Mouse (Mus musculus): ENCODE data around the gene Sp100.

The Sp100 gene

DNA sequence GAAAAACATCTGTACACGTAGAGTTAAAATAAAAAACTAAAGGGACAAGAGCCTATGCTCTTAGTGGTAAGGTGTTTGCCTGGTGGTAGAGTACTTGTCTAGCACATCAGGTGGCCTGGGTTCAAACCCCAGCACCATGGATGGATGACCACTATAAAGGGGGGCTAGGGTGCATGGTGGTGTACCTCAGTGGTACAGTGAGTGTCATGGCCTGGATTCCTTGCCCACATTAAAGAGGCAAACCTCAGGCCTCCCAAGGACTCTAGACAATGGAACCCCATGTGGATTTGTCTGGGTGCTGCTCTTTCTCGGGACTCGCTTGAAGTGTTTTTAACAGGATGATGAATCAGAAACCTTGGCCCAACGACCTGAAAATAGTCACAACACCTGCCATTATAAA lies 52.7 kb downstream of the Sp100 start:
- DNase-seq (ENCODE audit: low spot score), result no peak

DNA sequence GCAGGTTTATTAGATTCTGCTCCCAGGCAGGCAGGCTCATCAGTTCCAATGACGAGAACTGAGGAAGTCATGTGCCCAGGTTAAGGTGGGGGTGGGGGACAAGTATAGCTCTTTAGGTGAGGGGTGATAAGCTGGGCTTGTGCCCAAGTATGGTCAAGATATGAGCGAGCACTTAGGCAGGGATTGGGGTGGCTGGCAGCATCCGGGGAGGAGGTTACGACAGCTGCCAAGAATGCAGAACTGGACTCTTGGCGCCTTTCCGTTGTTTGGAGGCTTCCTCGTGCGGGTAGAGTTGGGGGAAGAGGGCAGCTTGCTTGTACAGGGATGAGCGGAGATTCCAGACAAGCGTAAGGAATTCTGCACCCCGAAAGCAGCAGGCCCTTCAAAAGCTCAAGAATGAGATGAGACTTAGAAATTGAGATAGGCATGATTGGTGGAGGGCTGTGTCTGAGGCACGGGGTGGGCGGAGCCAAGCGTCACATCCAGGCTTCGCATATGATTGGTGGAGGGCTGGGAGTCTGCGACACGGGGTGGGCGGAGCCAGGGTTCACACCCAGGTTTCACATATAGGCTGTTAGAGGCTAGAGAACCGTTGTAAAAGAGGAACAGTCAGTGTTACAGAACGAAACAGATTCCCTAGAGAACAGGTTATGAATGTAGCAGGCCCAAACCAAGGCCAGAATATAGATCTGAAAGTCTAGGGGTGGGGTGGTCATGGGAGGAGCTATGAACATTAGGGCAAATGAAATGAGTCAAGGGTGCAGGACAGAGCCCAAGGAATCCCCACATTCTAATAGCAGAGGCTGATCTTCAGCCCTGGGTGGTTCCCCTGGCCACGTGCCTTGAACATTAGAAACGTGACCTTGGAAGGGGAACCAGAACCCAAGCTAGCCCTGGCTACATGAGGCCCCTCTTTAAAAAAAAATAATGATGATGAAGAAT lies 53.7 kb downstream of the Sp100 start:
- DNase-seq (ENCODE audit: low spot score), result peak; percentile 92

GRCm38 (mm10) chr1:85705552-85705951 lies 55.8 kb downstream of the Sp100 start:
- no peak for DNase-seq (ENCODE audit: low spot score)

- DNase-seq (ENCODE audit: low spot score), result no peak
Observed at GRCm38 (mm10) chr1:85706754-85707153, 57.0 kb downstream of the Sp100 start.

- DNase-seq (ENCODE audit: low spot score), result no peak
Observed at GRCm38 (mm10) chr1:85714501-85714900, 64.7 kb downstream of the Sp100 start.

DNA sequence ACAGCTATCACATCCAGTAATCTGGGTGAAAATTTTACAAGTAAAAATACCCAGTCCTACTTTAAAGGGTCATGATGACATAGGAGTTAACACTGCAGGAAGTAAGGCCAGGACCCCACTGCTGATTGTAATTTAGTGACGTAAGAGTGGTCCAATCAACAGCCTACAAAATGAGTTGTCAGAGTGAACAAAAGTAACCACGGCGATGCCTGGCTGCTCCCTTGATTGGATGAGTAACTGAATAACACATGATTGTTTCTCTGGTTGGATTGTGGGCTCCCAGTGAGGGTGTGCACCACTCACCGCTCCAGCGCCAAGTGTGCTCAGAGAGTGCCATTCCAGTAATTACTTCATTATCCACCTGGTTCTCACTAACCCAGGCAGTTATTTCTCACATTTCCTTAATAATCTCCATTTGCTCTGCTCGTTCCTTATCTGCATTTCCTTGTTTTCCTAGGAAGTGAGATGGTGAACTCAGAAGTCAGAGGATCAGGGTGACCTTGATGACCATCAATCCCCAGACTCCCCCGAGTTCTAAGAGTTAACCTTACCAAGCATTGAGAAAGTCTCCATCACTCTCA lies 66.7 kb downstream of the Sp100 start:
- DNase-seq (ENCODE audit: low spot score), result no peak

DNA sequence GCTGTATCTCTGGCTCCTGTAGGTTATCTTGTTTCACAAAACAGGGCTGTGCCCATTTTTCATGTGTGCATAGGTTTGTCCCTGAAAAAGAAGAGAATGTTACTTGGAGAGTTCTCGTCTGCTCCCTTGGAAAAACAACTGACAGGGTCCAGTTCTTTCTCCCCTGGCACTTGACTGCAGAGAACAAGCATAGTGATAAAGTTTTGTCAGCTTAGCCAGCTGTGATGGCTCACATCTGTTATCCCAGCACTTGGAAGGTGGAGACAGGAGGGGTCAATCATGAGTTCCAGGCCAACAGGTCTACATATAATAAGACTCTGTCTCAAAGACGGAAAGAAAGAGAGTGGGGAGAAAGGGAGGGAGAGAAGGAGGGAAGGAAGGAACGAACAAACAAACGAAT lies 69.3 kb downstream of the Sp100 start:
- no peak for DNase-seq (ENCODE audit: low spot score)

DNA sequence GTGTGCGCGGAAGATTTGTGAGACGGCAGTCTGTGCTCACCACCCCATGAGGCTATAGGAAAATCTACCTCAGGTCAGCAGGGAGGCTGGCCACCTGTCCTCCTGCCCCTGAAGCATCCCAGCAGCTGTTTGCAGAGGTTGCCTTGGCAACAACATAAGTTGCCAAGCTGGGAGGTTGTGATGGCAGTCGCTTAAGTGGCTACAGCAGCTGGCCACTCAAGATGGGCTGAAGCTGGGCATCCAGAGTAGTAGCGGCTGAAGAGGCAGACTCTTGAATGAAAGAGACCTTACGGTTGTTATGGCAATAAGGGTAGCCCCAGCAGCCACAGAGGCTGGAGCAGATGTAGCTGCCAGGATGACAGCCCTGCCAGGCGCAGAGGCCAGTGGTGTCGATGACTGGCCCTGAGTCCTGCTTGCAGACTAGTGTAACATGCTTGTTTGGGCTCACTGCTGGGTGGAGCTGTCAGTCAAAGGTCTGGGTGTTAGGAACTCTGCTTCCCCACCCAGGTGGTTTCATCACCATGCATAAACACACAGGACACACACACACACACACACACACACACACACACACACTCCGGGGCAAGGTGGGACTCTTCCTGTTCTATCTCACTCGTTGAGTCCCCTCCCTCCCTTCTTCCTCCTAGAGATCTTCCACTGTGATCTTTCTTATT lies 70.6 kb downstream of the Sp100 start:
- peak; percentile 33 for DNase-seq (ENCODE audit: low spot score)

GRCm38 (mm10) chr1:85730471-85730870 lies 80.7 kb downstream of the Sp100 start:
- DNase-seq (ENCODE audit: low spot score), result no peak

DNA sequence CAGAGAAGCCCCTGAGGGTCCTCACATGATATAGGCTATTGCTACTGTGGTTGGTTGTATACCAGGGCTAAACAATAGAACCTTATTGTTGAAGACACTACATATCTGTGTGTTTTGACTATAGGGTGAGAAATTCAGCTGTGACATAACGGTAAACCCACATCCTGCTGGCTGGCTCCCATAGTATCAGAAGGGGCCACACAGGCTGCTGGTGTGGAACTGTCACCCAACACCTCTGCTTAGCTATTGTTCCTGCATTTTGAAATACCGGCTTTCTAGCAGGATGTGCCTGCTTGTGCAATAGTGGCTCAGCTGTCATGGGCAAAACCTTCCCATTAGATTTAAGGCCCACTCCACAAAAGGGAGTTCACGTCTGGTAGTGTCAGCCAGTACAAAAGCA lies 82.8 kb downstream of the Sp100 start:
- no peak for DNase-seq (ENCODE audit: low spot score)

DNA sequence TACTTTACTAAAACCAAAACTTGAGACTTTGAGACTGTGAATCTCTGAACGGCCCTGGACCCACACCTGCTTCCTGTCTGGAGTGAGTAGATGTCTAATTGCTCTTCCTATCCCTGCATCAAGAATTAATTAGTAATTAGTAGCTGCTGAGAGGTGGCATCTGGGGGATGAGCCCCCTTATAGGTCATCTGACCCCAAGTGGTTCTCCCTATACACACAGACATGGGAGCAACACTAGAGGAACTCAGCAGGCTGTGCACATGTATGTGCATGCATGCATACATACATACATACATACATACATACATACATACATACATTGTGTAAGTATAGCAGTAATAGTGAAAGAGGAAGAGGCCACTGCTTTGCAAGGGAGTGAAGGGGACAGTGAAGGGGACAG lies 84.7 kb downstream of the Sp100 start:
- no peak for DNase-seq (ENCODE audit: low spot score)

- DNase-seq (ENCODE audit: low spot score), result peak; percentile 70
Observed at GRCm38 (mm10) chr1:85735463-85736123, 85.8 kb downstream of the Sp100 start.

DNA sequence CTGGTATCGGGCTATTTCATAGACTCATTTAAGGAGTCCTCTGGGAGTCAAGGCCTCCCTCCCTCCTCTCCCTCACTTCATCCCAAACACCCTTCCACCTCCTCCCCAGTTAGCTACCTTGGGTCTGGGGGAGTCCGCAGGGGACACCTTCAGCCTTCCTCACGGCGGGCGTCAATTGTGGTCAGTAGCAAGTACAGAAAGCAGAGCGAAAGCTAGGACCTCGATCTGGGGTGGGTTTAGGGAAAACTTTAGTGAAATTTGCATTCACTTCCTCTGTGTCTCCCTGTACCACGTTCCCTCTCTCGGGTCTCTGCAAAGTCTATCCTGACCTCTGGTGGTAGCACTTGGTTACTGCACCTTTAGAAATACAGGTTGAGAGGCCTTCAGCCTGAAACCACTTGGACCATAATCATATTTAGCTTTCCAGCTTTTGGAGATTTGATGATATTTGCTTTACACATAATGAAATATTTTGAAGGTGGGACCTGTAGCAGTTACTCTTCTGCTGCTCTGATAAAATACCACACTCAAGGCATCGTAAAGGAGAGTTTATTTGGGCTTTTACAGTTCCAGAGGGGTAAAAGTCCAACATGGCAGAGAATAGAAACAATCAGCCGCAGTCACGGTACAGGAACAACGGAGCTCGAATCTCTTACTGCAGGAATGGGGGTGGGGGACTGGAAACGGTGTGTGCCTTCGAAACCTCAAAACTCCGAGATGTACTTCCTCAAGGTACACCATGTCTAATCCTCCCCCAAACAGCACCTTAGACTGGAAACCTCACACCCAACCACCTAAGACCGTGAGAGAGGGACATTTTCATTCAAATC lies 86.8 kb downstream of the Sp100 start:
- peak; percentile 81 for DNase-seq (ENCODE audit: low spot score)

DNA sequence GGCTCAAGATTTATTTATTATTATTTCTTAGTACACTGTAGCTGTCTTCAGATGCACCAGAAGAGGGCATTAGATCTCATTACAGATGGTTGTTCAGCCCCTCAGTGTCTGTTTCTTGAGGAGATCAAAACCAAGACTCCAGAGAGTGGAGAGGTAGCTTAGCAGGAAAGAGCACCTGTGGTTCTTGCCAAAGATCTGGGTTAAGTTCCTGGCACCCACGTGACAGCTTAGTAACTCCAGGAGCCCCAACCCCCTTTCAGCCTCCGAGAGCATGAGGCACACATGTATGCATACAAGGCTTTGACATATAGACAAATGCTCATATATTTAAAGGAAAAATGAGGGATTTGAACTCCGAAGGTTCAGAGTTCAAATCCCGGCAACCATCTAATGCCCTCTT lies 89.2 kb downstream of the Sp100 start:
- no peak for DNase-seq (ENCODE audit: low spot score)

DNA sequence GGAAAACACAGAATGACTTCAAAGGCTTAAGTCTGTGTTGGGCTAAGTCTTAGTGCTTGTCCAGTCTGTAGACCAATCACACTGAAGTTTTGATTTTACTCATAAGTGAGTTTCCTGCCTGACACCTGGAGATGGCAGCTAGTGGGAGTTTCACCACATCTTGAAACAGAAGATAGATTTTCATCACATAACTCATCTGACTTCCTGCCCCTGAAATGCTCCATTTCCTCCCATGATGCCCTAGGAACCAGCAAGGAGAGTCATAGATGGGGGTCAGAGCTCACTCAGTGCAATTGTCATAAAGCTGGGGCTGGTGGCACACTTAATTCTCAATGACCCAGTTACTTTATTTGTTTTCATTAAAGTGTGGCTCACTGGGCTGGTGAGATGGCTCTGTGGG lies 90.0 kb downstream of the Sp100 start:
- DNase-seq (ENCODE audit: low spot score), result no peak

DNA sequence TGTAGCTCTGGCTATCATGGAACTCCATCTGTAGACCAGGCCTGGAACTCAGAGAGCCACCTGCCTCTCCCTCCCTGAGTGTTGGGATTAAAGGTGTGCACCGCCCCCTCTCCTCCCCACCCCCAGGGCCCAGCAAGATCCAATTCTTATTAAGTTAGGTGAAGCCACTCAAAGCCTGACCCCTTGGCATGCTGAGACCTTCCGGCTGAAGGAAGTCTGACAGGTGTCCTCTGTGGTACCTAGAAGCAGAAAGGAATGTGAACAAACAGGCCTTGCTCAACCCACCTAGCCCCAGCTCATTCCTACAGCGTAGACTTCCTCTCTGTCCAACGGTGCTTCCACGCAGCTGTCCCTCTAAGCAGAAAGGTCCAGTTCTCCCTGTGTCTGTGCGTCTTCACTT lies 91.1 kb downstream of the Sp100 start:
- peak; percentile 29 for DNase-seq (ENCODE audit: low spot score)

- no peak for DNase-seq (ENCODE audit: low spot score)
Observed at GRCm38 (mm10) chr1:85742333-85742732, 92.5 kb downstream of the Sp100 start.

DNA sequence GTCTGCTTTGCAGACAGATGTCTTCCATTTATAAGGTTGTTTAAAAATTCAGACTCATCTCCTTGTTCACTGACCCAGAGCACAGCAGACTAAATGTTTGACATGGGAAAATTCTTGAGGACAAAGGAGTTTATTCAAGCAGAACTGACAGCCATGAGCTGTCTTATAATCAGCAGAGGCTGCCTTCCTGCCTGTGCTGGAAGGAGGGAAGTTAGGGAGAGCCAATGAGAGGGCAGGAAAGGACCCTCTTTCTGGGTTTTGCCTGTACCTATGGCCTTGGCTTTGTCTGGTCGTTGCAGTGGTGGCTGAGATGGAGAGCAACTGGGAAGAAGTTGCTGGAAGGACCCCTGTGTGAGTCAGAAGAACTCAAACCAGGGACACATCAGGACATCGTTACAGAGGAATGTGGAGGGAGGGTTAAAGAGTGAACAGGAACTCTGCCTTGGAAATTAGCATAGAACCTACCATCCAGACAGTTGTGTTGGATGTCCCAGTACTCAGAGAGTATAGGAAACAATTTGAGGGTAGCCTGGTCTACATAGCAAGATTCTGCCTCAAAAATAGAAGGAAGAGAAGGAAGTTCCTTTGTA lies 93.2 kb downstream of the Sp100 start:
- DNase-seq (ENCODE audit: low spot score), result no peak

- no peak for DNase-seq (ENCODE audit: low spot score)
Observed at GRCm38 (mm10) chr1:85744539-85744938, 94.8 kb downstream of the Sp100 start.

DNA sequence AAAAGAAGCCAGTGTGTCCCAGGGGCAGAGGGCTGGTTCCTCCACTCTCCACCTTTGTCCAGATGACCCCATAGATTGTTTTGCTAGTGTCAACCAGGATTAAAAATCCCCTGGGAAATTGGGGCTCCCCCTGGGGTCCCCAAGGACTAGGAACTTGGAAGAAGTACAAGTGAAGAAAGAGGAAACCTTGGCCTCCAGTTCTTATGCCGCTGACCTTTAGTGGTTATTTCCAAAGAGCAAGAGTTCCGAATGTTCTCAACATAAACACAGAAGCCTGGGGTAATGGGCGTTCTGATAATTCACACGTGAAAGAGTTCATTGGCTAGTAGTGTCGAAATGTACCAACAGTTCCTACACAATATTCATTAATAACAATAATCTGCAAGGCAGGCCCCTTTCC lies 96.7 kb downstream of the Sp100 start:
- DNase-seq (ENCODE audit: low spot score), result no peak

GRCm38 (mm10) chr1:85749829-85750228 lies 100.0 kb downstream of the Sp100 start:
- no peak for DNase-seq (ENCODE audit: low spot score)

All from lung, postnatal 25 days (tissue).